Mouse (Mus musculus) myocyte (in vitro differentiated cells): ENCODE measurements around the gene Anapc13.

Experiments used
- POLR2A ChIP-seq: IDR thresholded peaks from one replicate; pipeline ENCODE4 v1.6.1; 2011; ENCODE audit warnings: low read depth, mild to moderate bottlenecking, control low read depth, moderate library complexity; ENCODE audit not compliant: insufficient read length
- POLR2AphosphoS2 ChIP-seq: IDR thresholded peaks from one replicate; pipeline ENCODE4 v1.6.1; 2011; ENCODE audit warnings: low read depth, control low read depth; ENCODE audit not compliant: insufficient read length
- USF1 ChIP-seq: IDR thresholded peaks from one replicate; pipeline ENCODE4 v1.6.1; 2011; ENCODE audit warnings: low read depth, mild to moderate bottlenecking, control low read depth, moderate library complexity

DNA sequence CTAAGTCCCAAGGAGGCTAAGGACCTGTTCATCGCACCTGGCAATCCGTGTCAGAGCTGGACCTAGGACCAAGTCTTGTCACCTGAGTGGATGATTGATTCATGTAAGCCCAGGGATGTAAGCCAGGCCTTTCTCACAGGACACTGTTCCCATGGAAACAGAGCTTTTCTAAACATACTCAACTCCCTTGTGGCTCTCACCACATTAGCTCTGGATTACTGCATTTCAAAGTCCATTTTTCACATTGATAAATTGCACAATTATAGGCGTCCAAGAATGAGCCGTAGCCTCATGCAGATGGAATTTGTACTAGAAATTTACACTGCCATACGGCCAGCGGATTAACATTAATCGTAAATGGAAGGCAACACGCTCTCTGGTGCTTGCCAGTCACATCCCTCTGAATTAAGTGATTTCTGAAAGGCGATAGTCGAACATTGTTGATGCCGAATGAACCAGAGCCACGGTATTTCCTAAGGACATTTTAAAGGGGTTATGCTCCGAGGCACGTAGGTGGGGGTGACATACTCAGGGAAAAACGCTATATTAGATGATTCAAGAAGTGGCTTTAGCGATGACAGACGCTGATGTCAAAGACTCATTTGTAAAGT lies 23.9 kb downstream of the Anapc13 start:
- TF ChIP-seq POLR2A (no peak), POLR2AphosphoS2 (no peak), USF1 (no peak)
